Comparison of ENCODE assay signal across 24 mouse cellular contexts in the genomic region with DNA sequence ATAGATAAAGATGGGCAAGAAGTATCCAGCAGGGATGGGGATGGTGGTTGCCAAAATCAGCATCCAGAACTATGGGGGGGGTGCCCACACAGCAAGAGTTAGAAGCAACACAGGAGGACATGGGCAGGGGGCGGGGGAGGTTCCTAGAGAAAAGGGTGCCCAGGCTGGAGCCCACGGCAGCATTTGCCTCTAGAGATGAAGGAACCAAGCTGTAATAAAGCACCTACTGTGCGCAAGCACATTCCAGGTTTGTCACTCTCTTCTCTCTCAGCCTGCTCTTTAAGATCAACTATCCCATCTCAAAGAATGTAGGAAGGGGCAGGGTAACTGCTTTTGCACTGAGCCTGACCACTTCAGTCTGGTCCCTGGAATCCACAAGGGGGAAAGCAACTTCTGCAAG. TPM values are rescaled to one million over a fixed set of nuclear protein-coding genes. Genes with fewer than 3 reads are reported as not detected.
"Had no signal": no experiment of that assay in that cellular context is flagged by ENCODE, and none has a peak within 500 bp of the region (broad histone marks: within the 10 kb centered on the region; RNA-seq: fewer than 3 reads in every experiment).

No protein-coding gene starts in this region.

- H3K4me3 ChIP-seq: neural tube, embryonic 12.5 days; neural tube, embryonic 13.5 days; neural tube, embryonic 15.5 days; stomach, embryonic 15.5 days had no signal

- H3K4me2 ChIP-seq: neural tube, embryonic 12.5 days; neural tube, embryonic 13.5 days; neural tube, embryonic 15.5 days; stomach, embryonic 15.5 days had no signal

- DNase-seq: retina, postnatal 1 day; right cerebral cortex, adult 18-20 months; right cerebral cortex, postnatal 14 days; right cerebral cortex, postnatal 25 days; right cerebral cortex, postnatal 4 days; spleen, adult 18-20 months; thymus, adult 18-20 months; thymus, adult 2 months; thymus, postnatal 25 days; thymus, postnatal 36 days; thymus, postnatal 4 days had no signal

- H3K27me3 ChIP-seq: stomach, embryonic 15.5 days had no signal

- H3K27ac ChIP-seq: neural tube, embryonic 12.5 days; neural tube, embryonic 13.5 days; neural tube, embryonic 15.5 days; stomach, embryonic 15.5 days; stomach, postnatal 0 days had no signal

- H3K9ac ChIP-seq: neural tube, embryonic 12.5 days; neural tube, embryonic 13.5 days; neural tube, embryonic 15.5 days; stomach, embryonic 15.5 days had no signal

- H3K4me1 ChIP-seq: neural tube, embryonic 12.5 days; stomach, embryonic 15.5 days had no signal

- H3K9me3 ChIP-seq: neural tube, embryonic 12.5 days; neural tube, embryonic 13.5 days; neural tube, embryonic 15.5 days; stomach, embryonic 15.5 days had no signal

- H3K36me3 ChIP-seq: neural tube, embryonic 12.5 days; neural tube, embryonic 13.5 days; neural tube, embryonic 15.5 days; stomach, embryonic 15.5 days had no signal

RNA-seq across cellular contexts. Expression of a gene that starts 7.2 kb away (rescaled TPM):
- total RNA-seq: neutrophil, adult 5-6 weeks had no signal
- polyA plus RNA-seq: neural tube, embryonic 12.5 days; neural tube, embryonic 13.5 days; neural tube, embryonic 14.5 days; small intestine, adult 2 months; stomach, embryonic 14.5 days; stomach, embryonic 15.5 days; stomach, embryonic 16.5 days; stomach, postnatal 0 days; thymus, postnatal 0 days had no signal

RNA-seq across cellular contexts. Expression of a gene that starts 10.1 kb away (rescaled TPM):
- total RNA-seq: neutrophil, adult 5-6 weeks had no signal
- polyA plus RNA-seq: neural tube, embryonic 12.5 days; neural tube, embryonic 13.5 days; neural tube, embryonic 15.5 days; small intestine, adult 2 months; stomach, postnatal 0 days; urinary bladder, adult 2 months had no signal

RNA-seq across cellular contexts. Expression of a gene that starts 12.0 kb away (rescaled TPM):
- total RNA-seq: neutrophil, adult 5-6 weeks had no signal
- polyA plus RNA-seq: neural tube, embryonic 12.5 days; neural tube, embryonic 13.5 days; thymus, postnatal 0 days had no signal

RNA-seq across cellular contexts. Expression of a gene that starts 27.3 kb away (rescaled TPM):
- total RNA-seq: neutrophil, adult 5-6 weeks had no signal
- polyA plus RNA-seq: neural tube, embryonic 12.5 days; neural tube, embryonic 13.5 days; small intestine, adult 2 months; spleen, adult 2 months; stomach, embryonic 14.5 days; stomach, embryonic 15.5 days; stomach, embryonic 16.5 days; stomach, postnatal 0 days; thymus, postnatal 0 days had no signal
